Mouse (Mus musculus): ENCODE measurements around the gene Car3. TPM values are rescaled to one million over a fixed set of nuclear protein-coding genes. Genes with fewer than 3 reads are reported as not detected.

Gene Car3
- polyA plus RNA-seq, 1 experiment from 2014 or later, result 1.2 TPM

GRCm38 (mm10) chr3:14870528-14870927, 7.2 kb downstream of the Car3 start:
- H3K36me3 ChIP-seq (ENCODE audit: control insufficient read depth, insufficient read depth), result no peaks in the 10 kb centered on the region
- H3K9me3 ChIP-seq (ENCODE audit: control insufficient read depth, low read length), result no peaks in the 10 kb centered on the region
- H3K9ac ChIP-seq (replicated peaks; ENCODE audit: low read depth, low read length), result no peak overlapping the region
- H3K27ac ChIP-seq (ENCODE audit: low read length), result no peak overlapping the region
- no peak for ATAC-seq
- WGBS, result 89% methylated on average over 1 of the region's 1 CpGs
- no peak overlapping the region for H3K4me2 ChIP-seq (ENCODE audit: low read length)
- H3K4me1 ChIP-seq (replicated peaks; ENCODE audit: control insufficient read depth, insufficient read depth, low read length), result no peaks in the 10 kb centered on the region
- H3K4me3 ChIP-seq (replicated peaks; ENCODE audit: low read length), result no peak overlapping the region
- H3K27me3 ChIP-seq (replicated peaks; ENCODE audit: control insufficient read depth, insufficient read depth, low read length), result no peaks in the 10 kb centered on the region

GRCm38 (mm10) chr3:14871386-14871785, 8.1 kb downstream of the Car3 start:
- Histone ChIP-seq H3K9me3 (ENCODE audit: control insufficient read depth, low read length) (no peaks in the 10 kb centered on the region), H3K4me2 (ENCODE audit: low read length) (no peak overlapping the region), H3K27ac (ENCODE audit: low read length) (no peak overlapping the region), H3K4me1 (replicated peaks; ENCODE audit: control insufficient read depth, insufficient read depth, low read length) (no peaks in the 10 kb centered on the region), H3K27me3 (replicated peaks; ENCODE audit: control insufficient read depth, insufficient read depth, low read length) (no peaks in the 10 kb centered on the region), H3K4me3 (replicated peaks; ENCODE audit: low read length) (no peak overlapping the region), H3K36me3 (ENCODE audit: control insufficient read depth, insufficient read depth) (no peaks in the 10 kb centered on the region), H3K9ac (replicated peaks; ENCODE audit: low read depth, low read length) (no peak overlapping the region)
- no peak for ATAC-seq
- 56% methylated on average over 7 of the region's 7 CpGs for WGBS

GRCm38 (mm10) chr3:14874402-14875040, 11.2 kb downstream of the Car3 start:
- peak; percentile 60; the same call in 1 of the 2 replicates for ATAC-seq
- H3K4me2 ChIP-seq (ENCODE audit: low read length), result no peak overlapping the region
- no peaks in the 10 kb centered on the region for H3K9me3 ChIP-seq (ENCODE audit: control insufficient read depth, low read length)
- H3K27me3 ChIP-seq (replicated peaks; ENCODE audit: control insufficient read depth, insufficient read depth, low read length), result no peaks in the 10 kb centered on the region
- no peaks in the 10 kb centered on the region for H3K4me1 ChIP-seq (replicated peaks; ENCODE audit: control insufficient read depth, insufficient read depth, low read length)
- H3K36me3 ChIP-seq (ENCODE audit: control insufficient read depth, insufficient read depth), result no peaks in the 10 kb centered on the region
- no peak overlapping the region for H3K27ac ChIP-seq (ENCODE audit: low read length)
- no peak overlapping the region for H3K4me3 ChIP-seq (replicated peaks; ENCODE audit: low read length)
- WGBS, result 43% methylated on average over 8 of the region's 8 CpGs
- no peak overlapping the region for H3K9ac ChIP-seq (replicated peaks; ENCODE audit: low read depth, low read length)

- no peak overlapping the region for H3K9ac ChIP-seq (replicated peaks; ENCODE audit: low read depth, low read length)
- no peaks in the 10 kb centered on the region for H3K27me3 ChIP-seq (replicated peaks; ENCODE audit: control insufficient read depth, insufficient read depth, low read length)
- 80% methylated on average over 9 of the region's 9 CpGs for WGBS
- no peaks in the 10 kb centered on the region for H3K9me3 ChIP-seq (ENCODE audit: control insufficient read depth, low read length)
- no peak for ATAC-seq
- no peak overlapping the region for H3K4me2 ChIP-seq (ENCODE audit: low read length)
- no peaks in the 10 kb centered on the region for H3K36me3 ChIP-seq (ENCODE audit: control insufficient read depth, insufficient read depth)
- no peak overlapping the region for H3K4me3 ChIP-seq (replicated peaks; ENCODE audit: low read length)
- no peak overlapping the region for H3K27ac ChIP-seq (ENCODE audit: low read length)
- no peaks in the 10 kb centered on the region for H3K4me1 ChIP-seq (replicated peaks; ENCODE audit: control insufficient read depth, insufficient read depth, low read length)
Observed at GRCm38 (mm10) chr3:14876325-14876918, 13.1 kb downstream of the Car3 start.

GRCm38 (mm10) chr3:14877251-14877909, 14.1 kb downstream of the Car3 start:
- no peak overlapping the region for H3K4me3 ChIP-seq (replicated peaks; ENCODE audit: low read length)
- WGBS, result 92% methylated on average over 7 of the region's 7 CpGs
- no peak overlapping the region for H3K27ac ChIP-seq (ENCODE audit: low read length)
- no peaks in the 10 kb centered on the region for H3K27me3 ChIP-seq (replicated peaks; ENCODE audit: control insufficient read depth, insufficient read depth, low read length)
- ATAC-seq, result no peak
- no peaks in the 10 kb centered on the region for H3K36me3 ChIP-seq (ENCODE audit: control insufficient read depth, insufficient read depth)
- no peaks in the 10 kb centered on the region for H3K4me1 ChIP-seq (replicated peaks; ENCODE audit: control insufficient read depth, insufficient read depth, low read length)
- no peak overlapping the region for H3K4me2 ChIP-seq (ENCODE audit: low read length)
- H3K9ac ChIP-seq (replicated peaks; ENCODE audit: low read depth, low read length), result no peak overlapping the region
- no peaks in the 10 kb centered on the region for H3K9me3 ChIP-seq (ENCODE audit: control insufficient read depth, low read length)

- no peaks in the 10 kb centered on the region for H3K4me1 ChIP-seq (replicated peaks; ENCODE audit: control insufficient read depth, insufficient read depth, low read length)
- no peaks in the 10 kb centered on the region for H3K36me3 ChIP-seq (ENCODE audit: control insufficient read depth, insufficient read depth)
- whole genome bisulfite sequencing, result 74% methylated on average over 6 of the region's 6 CpGs
- H3K9me3 ChIP-seq (ENCODE audit: control insufficient read depth, low read length), result no peaks in the 10 kb centered on the region
- no peak for ATAC-seq
- no peaks in the 10 kb centered on the region for H3K27me3 ChIP-seq (replicated peaks; ENCODE audit: control insufficient read depth, insufficient read depth, low read length)
- no peak overlapping the region for H3K27ac ChIP-seq (ENCODE audit: low read length)
- H3K4me2 ChIP-seq (ENCODE audit: low read length), result no peak overlapping the region
- no peak overlapping the region for H3K9ac ChIP-seq (replicated peaks; ENCODE audit: low read depth, low read length)
- no peak overlapping the region for H3K4me3 ChIP-seq (replicated peaks; ENCODE audit: low read length)
Observed at GRCm38 (mm10) chr3:14878749-14879223, 15.5 kb downstream of the Car3 start.

- no peak overlapping the region for H3K27ac ChIP-seq (ENCODE audit: low read length)
- no peaks in the 10 kb centered on the region for H3K4me1 ChIP-seq (replicated peaks; ENCODE audit: control insufficient read depth, insufficient read depth, low read length)
- no peaks in the 10 kb centered on the region for H3K36me3 ChIP-seq (ENCODE audit: control insufficient read depth, insufficient read depth)
- ATAC-seq, result no peak
- H3K4me2 ChIP-seq (ENCODE audit: low read length), result no peak overlapping the region
- no peaks in the 10 kb centered on the region for H3K9me3 ChIP-seq (ENCODE audit: control insufficient read depth, low read length)
- WGBS, result 77% methylated on average over 3 of the region's 3 CpGs
- no peaks in the 10 kb centered on the region for H3K27me3 ChIP-seq (replicated peaks; ENCODE audit: control insufficient read depth, insufficient read depth, low read length)
- no peak overlapping the region for H3K9ac ChIP-seq (replicated peaks; ENCODE audit: low read depth, low read length)
- H3K4me3 ChIP-seq (replicated peaks; ENCODE audit: low read length), result no peak overlapping the region
Observed at GRCm38 (mm10) chr3:14879293-14879692, 16.0 kb downstream of the Car3 start.

- no peaks in the 10 kb centered on the region for H3K9me3 ChIP-seq (ENCODE audit: control insufficient read depth, low read length)
- H3K4me3 ChIP-seq (replicated peaks; ENCODE audit: low read length), result no peak overlapping the region
- H3K4me1 ChIP-seq (replicated peaks; ENCODE audit: control insufficient read depth, insufficient read depth, low read length), result no peaks in the 10 kb centered on the region
- no peak overlapping the region for H3K9ac ChIP-seq (replicated peaks; ENCODE audit: low read depth, low read length)
- H3K36me3 ChIP-seq (ENCODE audit: control insufficient read depth, insufficient read depth), result no peaks in the 10 kb centered on the region
- no peaks in the 10 kb centered on the region for H3K27me3 ChIP-seq (replicated peaks; ENCODE audit: control insufficient read depth, insufficient read depth, low read length)
- H3K27ac ChIP-seq (ENCODE audit: low read length), result no peak overlapping the region
- WGBS, result 86% methylated on average over 2 of the region's 2 CpGs
- no peak overlapping the region for H3K4me2 ChIP-seq (ENCODE audit: low read length)
- no peak for ATAC-seq
Observed at GRCm38 (mm10) chr3:14880277-14880676, 17.0 kb downstream of the Car3 start.

GRCm38 (mm10) chr3:14882005-14882404, 18.7 kb downstream of the Car3 start:
- Histone ChIP-seq H3K27me3 (replicated peaks; ENCODE audit: control insufficient read depth, insufficient read depth, low read length) (no peaks in the 10 kb centered on the region), H3K27ac (ENCODE audit: low read length) (no peak overlapping the region), H3K4me2 (ENCODE audit: low read length) (no peak overlapping the region), H3K4me3 (replicated peaks; ENCODE audit: low read length) (no peak overlapping the region), H3K4me1 (replicated peaks; ENCODE audit: control insufficient read depth, insufficient read depth, low read length) (peaks cover 3% of the 10 kb centered on the region), H3K9me3 (ENCODE audit: control insufficient read depth, low read length) (no peaks in the 10 kb centered on the region), H3K9ac (replicated peaks; ENCODE audit: low read depth, low read length) (no peak overlapping the region), H3K36me3 (ENCODE audit: control insufficient read depth, insufficient read depth) (no peaks in the 10 kb centered on the region)
- ATAC-seq, result no peak
